Mouse (Mus musculus) C2C12 (cell line): Measurements from ENCODE around the gene Pnpla3.

ENCODE experiments used
- CEBPB ChIP-seq: IDR thresholded peaks from one replicate; pipeline ENCODE4 v1.6.1; 2011; ENCODE audit warnings: low read depth, mild to moderate bottlenecking, control low read depth, moderate library complexity
- CTCF ChIP-seq: IDR thresholded peaks from one replicate; pipeline ENCODE4 v1.5.1; 2011; ENCODE audit not compliant: control insufficient read depth, insufficient read depth, insufficient read length
- FOSL1 ChIP-seq: IDR thresholded peaks from one replicate; pipeline ENCODE4 v1.8.0; 2011; ENCODE audit warnings: mild to moderate bottlenecking, low read length; ENCODE audit not compliant: poor library complexity, insufficient read depth, severe bottlenecking
- MAX ChIP-seq: IDR thresholded peaks from one replicate; pipeline ENCODE4 v1.6.1; 2011; ENCODE audit warnings: mild to moderate bottlenecking, control low read depth
- MYOD1 ChIP-seq: IDR thresholded peaks from one replicate; pipeline ENCODE4 v1.6.1; 2011; ENCODE audit warnings: low read depth; ENCODE audit not compliant: control insufficient read depth, insufficient read length
- MYOG ChIP-seq: IDR thresholded peaks from one replicate; pipeline ENCODE4 v1.6.1; 2011; ENCODE audit not compliant: control insufficient read depth, insufficient read length; ENCODE audit errors: extremely low read depth
- USF1 ChIP-seq: IDR thresholded peaks from one replicate; pipeline ENCODE4 v1.6.1; 2011; ENCODE audit warnings: low read depth, mild to moderate bottlenecking, control low read depth, moderate library complexity

DNA sequence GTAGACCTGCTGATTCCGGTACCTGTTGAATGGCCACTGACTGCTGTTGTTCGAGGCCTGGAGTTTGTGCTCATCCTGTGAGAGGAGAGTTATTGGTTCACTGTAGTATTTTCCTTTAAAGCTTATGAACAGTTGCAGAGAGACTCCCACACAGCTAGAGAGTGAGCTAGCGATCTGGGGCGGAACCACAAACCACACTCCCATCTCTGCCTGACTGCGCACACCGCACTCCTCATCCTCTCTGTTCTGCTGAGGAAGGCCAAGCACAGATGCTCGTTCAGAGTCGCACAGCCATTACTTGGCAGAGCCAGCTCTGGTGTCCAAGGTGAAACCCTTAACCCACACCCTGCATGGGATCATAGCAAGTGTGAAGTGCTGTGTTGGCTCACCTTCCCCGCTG lies 11.1 kb downstream of the Pnpla3 start:
- TF ChIP-seq FOSL1 (no peak), CTCF (no peak), MYOG (no peak), MYOD1 (no peak), MAX (no peak), USF1 (no peak), CEBPB (no peak)
